Mouse (Mus musculus) embryo, embryonic 10 days (tissue): ENCODE results near the gene Trim9.

ENCODE experiments used
- DNase-seq: peaks from one replicate; pipeline ENCODE4 v3.0.0-alpha.2; 2015; ENCODE audit warnings: low spot score

Gene Trim9

DNA sequence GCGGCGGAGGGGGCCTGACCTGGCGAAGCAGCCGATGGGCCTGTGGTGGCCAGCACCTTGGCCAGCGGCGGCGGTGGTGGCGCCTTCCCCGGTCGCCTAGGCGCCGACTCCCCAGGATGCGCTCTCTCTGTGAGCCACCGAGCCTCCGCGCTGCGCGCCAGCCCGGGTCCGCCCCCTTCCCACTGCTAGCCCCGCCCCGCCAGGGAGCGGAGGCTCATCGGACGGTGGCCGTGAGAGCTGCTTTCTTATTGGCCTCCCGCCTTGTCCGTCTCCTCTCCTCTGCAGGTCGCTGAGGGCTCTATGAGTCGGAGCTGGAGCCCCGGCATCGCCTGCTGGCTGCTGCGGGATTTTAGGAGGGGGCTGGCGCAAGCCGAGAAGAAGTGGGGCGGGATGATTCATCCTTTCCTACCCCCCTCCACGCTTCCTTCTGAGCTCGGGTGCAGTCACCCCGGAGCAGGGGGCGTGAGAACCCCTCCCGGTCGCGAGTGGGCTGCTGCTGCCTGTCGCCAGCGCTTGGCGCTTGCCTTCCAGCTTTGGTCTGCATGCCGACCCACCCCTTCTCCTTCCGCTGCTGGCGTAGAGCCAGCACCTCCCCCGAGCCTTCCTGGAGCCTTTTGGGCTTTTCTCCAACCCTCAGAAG lies at the start of gene Trim9:
Gene Trim9, minus strand, starts transcription at position 413 of the 640 bp plus-strand sequence.
- DNase-seq = peak; percentile 97

DNA sequence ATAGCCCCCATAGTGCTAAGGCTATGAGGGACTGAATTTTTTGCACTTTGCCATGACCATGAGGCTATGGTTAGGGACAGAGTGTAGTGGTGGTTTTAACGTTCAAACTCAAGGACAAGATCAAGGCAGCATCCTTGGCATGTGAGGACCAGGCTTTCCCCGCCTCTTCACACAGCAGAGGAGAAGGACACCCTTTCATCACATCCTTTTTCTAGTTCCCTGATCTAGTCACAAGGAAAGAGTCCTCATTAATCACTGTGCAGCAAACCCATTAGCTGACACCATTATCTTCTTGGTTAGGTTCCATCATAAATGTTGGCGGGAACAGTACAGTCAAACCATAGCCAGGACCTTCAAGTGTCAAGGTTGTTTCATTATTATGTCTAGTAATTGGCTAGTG lies 47.6 kb upstream of the Trim9 start:
- DNase-seq = no peak

DNA sequence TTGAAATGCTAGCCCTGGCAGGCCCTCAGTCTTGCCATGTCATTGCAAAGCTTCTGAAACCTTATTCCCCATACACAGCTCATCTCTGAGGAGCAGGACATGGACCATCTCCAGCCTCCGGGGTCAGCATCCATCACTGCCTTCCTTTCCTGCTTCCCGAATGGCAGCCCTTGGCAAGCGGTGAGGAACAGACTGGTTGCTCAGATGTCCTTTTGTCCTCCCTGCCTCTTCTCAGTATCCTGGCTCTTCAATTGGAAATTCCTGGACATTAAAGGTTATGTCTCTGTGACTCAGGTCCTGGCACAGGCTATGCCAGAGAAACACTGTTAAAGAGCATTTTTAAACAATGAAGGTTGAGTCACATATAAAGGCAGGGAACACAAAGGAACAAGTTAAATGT lies 43.8 kb upstream of the Trim9 start:
- no peak for DNase-seq

DNA sequence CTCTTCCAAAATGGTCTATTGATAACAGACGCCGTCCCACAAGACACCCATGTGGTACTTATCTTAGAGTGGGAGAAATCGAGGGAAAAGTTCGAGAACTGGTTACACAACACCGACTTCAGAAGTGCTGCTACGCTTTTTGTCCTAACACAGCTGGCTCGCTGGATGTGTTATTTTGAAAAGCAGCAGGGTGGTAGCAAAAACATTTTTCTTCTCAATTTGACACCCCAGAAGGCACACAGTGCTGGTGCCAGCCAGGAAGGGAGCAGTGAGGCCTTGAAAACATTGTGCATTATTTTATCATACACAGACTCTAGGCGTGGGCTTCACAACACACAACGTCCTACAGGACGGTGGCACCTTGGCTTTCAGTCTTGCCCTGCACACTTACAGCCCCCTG lies 27.6 kb upstream of the Trim9 start:
- no peak for DNase-seq

DNA sequence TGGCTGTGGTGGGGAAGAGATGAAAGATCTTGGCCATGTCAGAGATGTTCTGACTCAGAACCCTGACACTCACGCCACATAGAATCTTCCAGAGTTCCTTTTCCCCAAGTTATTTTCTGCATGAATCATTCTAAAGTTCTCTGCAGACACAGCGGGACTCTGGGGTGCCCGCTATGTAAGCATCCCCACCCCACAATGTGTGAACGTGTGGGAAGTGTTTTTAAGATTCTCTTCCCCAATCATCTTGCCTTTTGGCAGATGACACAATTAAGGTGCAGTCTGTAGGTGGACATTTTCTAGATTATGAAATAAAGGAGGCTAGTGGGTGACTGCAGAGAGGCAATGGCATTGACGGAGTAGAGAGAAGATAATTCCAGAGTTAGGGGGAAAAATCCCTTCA lies 25.5 kb upstream of the Trim9 start:
- no peak for DNase-seq

DNA sequence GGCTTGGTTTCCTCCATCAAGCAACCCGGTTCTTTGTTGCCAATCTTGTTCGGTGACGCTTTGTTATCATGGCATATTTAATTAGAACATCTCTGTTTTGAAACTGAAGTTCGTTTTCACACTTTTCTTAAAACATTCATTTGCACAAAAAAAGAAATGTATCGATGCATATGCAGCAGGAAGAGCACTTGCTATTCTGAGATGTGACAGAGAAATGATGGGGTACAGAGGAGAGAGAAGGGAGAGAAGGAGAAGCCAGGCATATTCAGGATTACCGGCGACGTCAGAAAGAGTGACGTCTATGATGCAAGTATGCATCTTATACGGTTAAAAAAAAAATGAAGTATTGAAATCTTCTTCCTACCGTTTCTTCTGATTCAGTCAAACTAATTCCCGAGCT lies 21.9 kb upstream of the Trim9 start:
- no peak for DNase-seq

DNA sequence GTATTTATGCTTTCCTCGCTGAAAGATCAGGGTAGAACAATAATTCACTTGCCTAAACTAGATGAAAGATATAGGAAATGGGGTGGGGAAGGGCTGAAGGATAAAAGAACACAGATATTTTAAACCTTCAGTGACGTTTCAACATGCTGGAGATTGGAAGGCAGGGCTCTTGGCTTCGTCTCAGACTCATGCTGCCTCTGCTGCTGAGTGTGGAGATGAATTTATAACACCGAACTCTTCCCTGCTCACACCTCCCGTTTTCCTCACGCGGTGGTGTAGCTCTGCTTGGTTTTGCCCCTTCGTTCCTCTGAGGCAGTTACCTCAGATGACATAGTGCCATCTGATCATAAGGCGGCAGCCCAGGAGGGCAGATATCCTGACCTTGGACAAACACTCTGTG lies 21.4 kb upstream of the Trim9 start:
- DNase-seq = no peak

DNA sequence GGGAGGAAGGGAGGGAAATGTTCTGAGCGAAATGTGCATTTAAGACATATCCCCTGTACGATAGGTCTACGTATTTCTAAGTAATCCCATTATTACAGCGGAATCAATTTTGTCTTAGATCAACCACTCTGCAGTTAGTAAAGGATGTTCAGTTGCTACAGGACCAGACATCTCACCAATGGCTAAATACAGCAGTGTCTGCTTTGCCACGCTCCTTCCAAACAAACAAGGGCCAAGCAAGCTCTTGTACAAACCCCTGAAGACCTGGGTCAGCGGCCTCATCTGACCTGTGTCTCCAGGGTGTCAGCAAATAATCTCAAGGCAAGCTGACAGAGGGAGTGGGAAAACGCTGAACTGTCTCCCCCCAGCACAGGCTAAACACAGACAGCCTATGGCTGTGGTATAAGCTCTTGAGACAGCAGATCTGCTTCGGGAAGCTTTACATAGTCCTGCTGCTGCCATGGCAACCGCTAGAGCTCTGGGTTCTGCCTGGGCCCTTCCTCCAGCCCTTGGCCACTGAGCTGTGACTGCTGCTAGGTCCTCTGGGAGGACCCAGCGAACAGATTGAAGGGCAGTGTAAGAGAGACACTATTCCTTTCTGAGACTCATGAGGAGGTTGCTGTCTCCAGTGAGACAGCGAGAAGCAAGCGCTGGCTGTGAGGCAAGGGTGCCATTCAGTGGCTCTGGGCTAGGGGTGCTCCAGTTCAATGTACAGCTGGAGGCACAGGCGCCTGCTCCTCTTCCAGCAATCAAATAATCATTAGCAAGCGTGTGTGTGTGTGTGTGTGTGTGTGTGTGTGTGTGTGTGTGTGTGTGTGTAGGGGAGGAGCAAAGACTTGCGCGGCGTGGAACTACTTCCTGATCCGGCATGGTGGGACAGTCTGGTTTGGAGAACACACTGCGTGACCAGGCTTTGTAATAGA lies 20.2 kb upstream of the Trim9 start:
- DNase-seq = peak; percentile 93

DNA sequence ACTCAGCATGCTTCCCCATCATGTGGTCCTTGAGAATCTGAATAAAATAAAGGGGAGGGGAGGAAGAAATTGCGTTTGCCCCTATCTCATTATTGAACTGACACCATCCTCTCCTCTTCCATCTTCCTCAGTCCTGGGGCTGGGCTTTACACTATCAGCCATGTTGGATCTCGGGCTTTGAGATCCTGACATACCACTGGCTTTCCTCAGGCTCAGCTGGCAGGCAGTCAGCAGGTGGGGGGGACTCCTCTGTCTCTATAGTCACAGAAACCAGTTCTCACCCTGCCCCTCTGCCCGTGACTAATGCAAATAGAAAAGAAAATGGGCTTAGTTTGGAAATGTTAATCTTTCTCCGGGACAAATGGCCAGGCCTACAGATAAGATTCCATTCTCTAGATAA lies 15.6 kb upstream of the Trim9 start:
- DNase-seq = peak; percentile 28

DNA sequence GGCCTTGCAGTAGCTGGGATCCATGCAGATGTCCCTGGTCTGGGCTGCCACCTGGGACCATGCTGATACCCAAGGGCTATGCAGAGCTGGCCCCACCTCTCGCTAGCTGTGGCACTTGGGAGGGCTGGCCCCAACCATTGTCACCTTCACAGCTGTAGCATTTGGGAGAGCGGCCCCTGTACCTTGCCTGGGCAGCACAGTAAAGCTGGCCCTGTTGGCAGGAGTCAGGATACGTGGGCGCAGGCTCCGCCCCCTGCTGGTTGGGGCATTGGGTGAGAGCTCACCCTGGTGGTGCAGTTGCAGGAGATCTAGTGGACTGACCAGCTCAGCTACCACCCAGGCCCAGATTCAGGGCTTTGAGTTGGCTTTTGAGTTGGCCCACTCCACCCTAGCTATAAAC lies 12.9 kb upstream of the Trim9 start:
- no peak for DNase-seq

DNA sequence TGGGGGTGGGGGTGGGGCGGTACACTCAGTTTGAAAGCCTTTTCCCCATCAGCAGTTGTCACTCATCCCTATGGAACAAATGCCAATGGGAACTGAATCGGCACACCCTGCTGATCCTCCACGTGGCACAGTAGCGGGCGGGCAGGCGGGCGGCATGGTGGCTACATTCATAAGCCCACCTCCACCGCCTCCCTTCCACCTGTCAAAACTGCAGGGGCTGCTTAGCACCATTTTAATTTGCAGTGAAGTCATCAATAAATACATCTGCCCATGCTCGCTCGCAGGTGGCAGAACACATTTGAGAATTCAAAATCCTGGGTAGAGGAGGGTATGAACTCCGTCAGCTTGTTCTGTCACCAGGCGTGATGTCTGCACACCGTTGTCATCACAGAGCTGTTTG lies 12.0 kb upstream of the Trim9 start:
- no peak for DNase-seq

DNA sequence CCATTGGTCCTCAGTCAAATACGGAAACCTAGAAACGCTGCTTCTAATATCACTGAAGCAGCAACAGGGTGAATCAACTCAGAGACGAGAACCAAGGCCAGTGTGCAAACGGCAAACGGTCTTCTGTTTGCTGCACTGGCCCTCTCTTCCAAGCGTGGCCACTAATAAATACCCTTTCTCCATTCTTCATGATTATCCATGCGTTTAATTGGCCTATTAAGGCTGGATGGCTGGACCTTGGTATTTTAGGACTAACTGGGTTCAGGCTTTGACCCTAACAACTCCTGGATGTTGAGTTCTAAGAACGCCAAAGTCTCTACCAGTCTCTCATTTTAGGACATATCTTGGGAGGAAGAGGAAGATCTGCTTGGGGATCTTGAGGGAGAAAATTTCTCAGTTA lies 7.5 kb upstream of the Trim9 start:
- peak; percentile 61 for DNase-seq

DNA sequence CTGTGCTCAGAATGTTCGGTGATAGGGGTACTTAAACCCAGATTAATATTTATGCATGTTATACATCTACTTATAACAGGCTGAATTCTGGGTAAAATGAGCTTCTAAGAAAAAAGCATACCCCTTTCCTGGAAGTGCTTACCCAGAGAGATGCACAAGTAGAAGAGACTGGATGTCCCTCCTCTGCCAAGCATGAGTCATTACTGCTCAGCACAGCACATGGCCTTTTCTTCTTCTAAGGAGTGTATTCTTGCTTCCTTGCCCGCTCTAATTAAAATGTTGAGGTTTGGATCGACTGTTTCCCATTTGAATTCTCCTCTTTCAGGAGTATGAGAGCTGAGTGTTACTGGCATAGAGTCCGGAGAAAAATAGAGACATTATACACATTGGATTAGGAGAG lies 3.1 kb upstream of the Trim9 start:
- no peak for DNase-seq

DNA sequence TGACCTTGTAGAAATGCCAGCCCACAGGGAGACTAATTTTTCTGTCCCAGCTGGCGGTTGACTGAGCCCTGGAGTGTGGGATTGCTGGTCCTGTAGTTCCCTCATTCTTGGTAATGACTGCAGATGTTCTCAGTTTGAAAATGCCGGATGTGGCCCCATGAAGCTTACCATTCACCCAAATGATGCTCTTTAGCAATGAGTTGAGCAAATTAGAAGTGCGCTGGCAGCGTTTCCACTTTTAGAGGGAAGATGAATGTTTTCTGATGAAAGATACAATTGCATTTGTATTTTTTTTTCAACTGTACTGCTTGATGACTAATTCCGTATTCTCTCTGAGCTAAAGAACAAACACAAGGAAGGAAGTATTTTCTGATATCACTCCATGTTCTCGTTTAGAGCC lies 2.4 kb upstream of the Trim9 start:
- DNase-seq = no peak

DNA sequence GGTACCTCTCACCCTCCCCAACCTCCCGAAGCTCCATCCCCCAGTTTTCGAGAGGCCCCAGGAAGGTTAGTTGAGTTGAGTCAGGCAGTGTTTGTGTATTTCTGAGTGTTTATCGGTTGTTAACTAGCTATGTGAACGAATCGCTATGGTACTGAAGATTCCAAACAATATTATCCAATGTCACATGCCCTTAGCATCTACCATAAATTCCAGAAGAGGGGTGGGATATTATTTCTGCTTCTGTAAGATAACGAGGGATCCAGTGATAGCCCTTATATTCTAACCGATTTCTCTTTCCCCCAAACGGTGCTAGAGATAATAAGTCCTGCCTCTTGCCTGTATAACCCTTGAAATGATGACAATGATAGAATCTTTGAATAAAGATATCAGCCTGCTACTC lies 612 bp upstream of the Trim9 start:
- DNase-seq = no peak

DNA sequence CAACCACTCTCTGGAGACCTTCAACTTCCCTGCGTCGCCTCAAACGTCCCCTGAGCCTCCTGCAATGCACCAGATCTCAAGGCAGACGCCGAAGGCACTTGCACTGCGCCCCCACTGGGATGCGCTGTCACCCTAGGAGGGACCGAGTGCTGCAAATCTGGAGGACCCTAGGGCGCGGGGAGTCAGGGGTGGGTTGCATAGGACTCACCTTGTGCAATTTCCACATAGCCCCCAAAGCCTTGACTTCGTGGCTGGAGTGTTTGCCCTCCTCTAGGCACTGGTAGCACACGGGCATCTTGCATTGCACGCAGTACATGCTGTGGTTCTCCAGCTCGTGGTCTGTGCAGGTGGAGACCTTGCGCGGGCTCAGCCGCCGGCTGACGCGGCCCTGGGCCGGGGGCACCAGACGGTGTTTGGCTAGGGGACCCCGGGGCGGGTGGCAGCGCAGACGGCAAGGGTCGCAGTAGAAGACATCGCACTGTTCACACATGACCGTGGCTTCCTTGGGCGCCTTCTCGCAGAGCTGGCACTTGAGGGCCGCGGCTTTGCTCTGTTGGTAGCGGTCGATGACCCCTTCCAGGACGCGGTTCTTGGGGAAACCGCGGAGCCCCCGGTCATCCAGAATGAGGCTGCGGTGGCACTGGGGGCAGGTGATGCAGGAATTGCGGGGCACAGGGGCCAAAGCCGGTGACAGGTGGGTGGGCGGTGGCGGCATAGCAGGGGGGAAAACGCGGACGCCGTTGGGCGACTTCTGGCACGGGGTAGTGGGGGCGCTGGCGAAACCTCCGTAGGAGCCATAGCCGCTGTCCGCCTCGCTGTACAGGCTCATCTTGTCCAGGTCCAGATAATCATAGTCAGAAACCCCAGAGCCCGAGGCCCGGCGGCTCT lies 1.0 kb downstream of the Trim9 start:
- DNase-seq = peak; percentile 75

DNA sequence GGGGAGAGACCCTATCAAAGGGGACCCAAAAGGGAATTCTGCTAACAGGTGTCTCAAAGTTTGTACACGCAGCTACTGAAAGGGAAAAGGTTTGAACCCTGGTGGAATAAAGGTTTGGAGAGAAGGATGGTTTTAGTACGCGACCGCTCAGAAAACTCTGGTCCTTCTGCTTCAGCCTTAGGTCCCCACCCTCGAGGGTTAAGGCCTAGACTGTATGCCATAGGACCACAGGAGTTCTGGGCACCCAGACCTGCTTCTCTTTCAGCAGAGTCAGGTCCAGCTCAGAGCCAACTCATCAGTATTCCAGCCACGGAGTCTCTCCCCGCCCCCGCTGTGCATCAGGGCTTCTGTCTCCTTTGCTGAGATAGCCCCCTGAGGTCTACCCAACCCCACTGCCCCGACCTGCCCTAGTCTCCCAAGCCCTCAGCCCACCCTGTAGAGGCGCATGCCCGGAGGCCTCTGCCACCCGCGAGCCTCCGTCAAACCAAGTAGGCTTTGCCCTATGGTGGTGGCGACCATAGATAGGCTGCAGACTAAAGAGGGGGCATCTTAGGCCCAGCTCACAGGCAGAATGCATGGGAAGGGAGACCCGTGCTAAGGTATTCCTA lies 1.8 kb downstream of the Trim9 start:
- no peak for DNase-seq

DNA sequence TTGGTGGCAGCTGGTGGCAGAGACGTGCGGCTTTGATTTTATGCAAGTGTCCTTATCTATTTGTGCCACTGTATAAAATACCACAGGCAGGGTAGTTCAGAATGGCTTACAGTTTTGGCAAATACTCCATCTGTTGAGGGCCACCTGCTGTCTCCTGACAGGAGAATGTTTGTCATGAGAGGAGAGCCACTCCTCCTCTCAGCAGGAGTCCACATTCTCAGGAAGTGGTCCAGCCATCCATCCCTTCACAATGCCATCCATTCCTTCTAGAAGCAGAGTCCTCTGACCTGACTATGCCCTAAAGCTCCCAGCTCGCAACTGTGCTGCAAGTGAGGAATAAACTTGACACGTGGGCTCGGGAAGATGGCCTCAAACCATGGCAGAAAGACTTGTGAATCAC lies 12.2 kb downstream of the Trim9 start:
- no peak for DNase-seq

DNA sequence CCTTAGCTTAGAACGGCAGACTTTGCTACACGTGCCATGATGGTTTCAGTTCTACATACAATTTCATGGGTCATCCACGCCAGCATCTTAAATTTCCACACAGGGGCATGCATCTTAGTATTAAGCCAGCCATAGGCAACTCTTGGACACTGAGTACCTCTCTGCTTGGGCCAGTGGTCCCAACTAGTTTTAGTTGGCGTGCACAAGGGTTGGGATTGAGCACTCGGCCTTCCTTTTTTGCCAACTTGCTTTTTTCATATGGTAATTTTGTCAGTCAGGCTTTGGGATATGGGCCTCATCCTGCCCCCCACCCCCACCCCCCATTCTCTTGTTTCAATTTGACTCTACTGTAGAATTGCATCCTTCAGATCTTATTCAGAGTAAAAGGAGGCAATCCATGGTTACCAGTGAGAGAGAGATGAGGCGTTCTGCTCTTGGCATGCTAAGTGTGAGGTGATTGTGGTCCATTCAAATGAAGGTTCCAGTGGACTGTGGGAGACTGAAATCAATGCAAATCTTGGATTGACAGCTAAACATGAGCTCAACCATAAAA lies 14.1 kb downstream of the Trim9 start:
- DNase-seq = no peak

DNA sequence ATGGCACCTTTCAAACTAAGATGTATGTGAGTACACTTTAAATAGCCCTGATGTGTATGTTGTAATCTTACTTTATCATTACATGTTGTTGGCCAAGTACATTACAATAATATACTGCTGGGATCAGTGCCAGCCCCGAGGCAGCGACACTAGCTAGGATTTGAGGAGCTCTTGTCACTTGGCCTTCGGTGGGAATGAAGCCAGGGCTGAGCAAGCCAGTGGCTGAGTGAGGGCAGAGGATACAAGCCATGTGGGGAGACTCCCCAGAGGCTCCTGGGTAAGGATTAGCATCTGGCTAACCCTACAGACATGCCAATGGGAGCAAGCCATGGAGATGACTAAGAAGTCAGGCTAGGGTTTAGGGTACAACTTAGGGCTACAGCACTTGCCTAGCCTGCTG lies 18.4 kb downstream of the Trim9 start:
- DNase-seq = no peak

DNA sequence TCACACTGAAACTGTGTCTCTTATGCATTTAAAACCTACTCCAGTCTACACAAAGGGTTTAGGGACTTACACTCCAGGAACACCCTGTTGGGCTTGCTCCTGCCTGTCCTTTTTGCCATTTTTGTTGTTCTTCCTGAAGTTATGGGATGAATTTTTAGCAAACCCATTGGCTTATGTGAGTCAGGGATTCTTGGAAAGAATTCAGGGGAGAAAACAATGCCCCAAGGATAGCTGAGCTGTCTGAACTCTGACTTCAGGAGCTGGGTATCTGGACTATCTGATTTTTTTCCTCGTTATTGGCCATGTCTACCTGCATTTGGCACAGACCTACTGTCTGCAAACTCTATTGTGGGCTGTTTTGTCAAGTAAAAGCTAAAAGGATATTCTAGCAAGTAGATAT lies 20.5 kb downstream of the Trim9 start:
- DNase-seq = no peak

DNA sequence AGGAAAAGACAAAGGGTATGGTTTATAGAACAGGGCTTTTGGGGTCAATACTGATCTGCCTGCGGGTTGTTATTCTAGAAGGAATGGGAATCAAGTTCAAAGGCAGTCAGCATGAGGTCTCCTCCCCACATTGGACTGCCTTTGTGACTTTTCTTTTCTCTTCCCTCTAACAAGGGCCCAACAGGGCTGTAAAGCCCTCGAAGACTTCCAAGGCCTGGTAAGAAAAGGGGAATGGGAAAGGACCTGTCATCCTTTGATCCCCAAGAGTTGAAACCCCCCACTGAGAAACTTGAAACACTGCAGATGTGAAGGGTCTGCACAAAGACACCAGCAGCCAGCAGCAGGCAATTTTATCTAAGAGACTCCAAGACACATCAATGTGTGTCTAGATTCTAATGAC lies 21.0 kb downstream of the Trim9 start:
- peak; percentile 16 for DNase-seq
